Mouse (Mus musculus): ENCODE measurements at regions not wholly inside any gene's neighbourhood (a gene's known extent, or its start where the extent isn't known, plus 50 kb on each side); places are given as distances from the start of the nearest gene placed in this dataset.
A peak's percentile ranks its signal among the peaks of the same experiment; 100 is the strongest.

GRCm38 (mm10) chr5:79826531-79826930 lies 1193.4 kb upstream of the Adgrl3 start:
- Histone ChIP-seq H3K9me3 (ENCODE audit: control insufficient read depth, insufficient read depth, low read depth, low read length) (0 out of 2 replicates have a peak, but pooled peaks cover 8% of the 10 kb centered on the region), H3K4me3 (ENCODE audit: insufficient read depth in 1 of 2, low read depth in 1 of 2, low read length in 2 of 2, poor library complexity in 1 of 2, severe bottlenecking in 1 of 2) (no peak overlapping the region), H3K36me3 (ENCODE audit: control insufficient read depth, insufficient read depth, low read length, poor library complexity, severe bottlenecking) (no peaks in the 10 kb centered on the region), H3K4me1 (ENCODE audit: control insufficient read depth in 2 of 2, insufficient read depth in 2 of 2, low read length in 2 of 2, poor library complexity in 1 of 2) (no peaks in the 10 kb centered on the region; a peak in 1 of 4 replicates), H3K27ac (ENCODE audit: insufficient read depth, low read depth, low read length, poor library complexity, severe bottlenecking) (no peak overlapping the region; the same call in 1 of the 2 replicates), H3K9ac (ENCODE audit: insufficient read depth, low read depth, low read length, poor library complexity, severe bottlenecking) (no peak overlapping the region)
- in situ Hi-C loops (cut with MboI; ENCODE audit: low sequenced_read_pairs in 2 of 2, unreplicated experiment in 2 of 2): no loop called here
- TF ChIP-seq ZC3H11A (IDR thresholded peaks at IDR 0.05; ENCODE audit: borderline replicate concordance, low read depth, low read length) (no peak), CHD2 (IDR thresholded peaks at IDR 0.05; ENCODE audit: low read depth, low read length) (no peak), ZNF384 (IDR thresholded peaks at IDR 0.05; ENCODE audit: low read depth, low read length) (no peak), HCFC1 (IDR thresholded peaks at IDR 0.05; ENCODE audit: borderline replicate concordance, insufficient read depth, low read length) (no peak), MAFK (IDR thresholded peaks at IDR 0.05; ENCODE audit: insufficient read depth, low read depth, low read length) (no peak)
- DNase-seq (ENCODE audit: low read depth, low spot score): peak; percentile 28

- no peak for DNase-seq (ENCODE audit: low read depth, low spot score)
- in situ Hi-C loops (cut with MboI; ENCODE audit: low sequenced_read_pairs in 2 of 2, unreplicated experiment in 2 of 2): no loop called here
- TF ChIP-seq ZNF384 (IDR thresholded peaks at IDR 0.05; ENCODE audit: low read depth, low read length): no peak
- no peak for TF ChIP-seq ZC3H11A (IDR thresholded peaks at IDR 0.05; ENCODE audit: borderline replicate concordance, low read depth, low read length)
- TF ChIP-seq CHD2 (IDR thresholded peaks at IDR 0.05; ENCODE audit: low read depth, low read length): no peak
- TF ChIP-seq MAFK (IDR thresholded peaks at IDR 0.05; ENCODE audit: insufficient read depth, low read depth, low read length): no peak
- Histone ChIP-seq H3K9me3 (ENCODE audit: control insufficient read depth, insufficient read depth, low read depth, low read length) (no peaks in the 10 kb centered on the region), H3K27ac (ENCODE audit: insufficient read depth, low read depth, low read length, poor library complexity, severe bottlenecking) (no peak overlapping the region), H3K4me3 (ENCODE audit: insufficient read depth in 1 of 2, low read depth in 1 of 2, low read length in 2 of 2, poor library complexity in 1 of 2, severe bottlenecking in 1 of 2) (no peak overlapping the region), H3K4me1 (ENCODE audit: control insufficient read depth in 2 of 2, insufficient read depth in 2 of 2, low read length in 2 of 2, poor library complexity in 1 of 2) (no peaks in the 10 kb centered on the region), H3K36me3 (ENCODE audit: control insufficient read depth, insufficient read depth, low read length, poor library complexity, severe bottlenecking) (no peaks in the 10 kb centered on the region), H3K9ac (ENCODE audit: insufficient read depth, low read depth, low read length, poor library complexity, severe bottlenecking) (no peak overlapping the region)
These were observed 1173.5 kb upstream of the Adgrl3 start for GRCm38 (mm10) chr5:79846456-79846855.

GRCm38 (mm10) chr5:79855866-79856265 lies 1164.1 kb upstream of the Adgrl3 start:
- in situ Hi-C loops (cut with MboI; ENCODE audit: low sequenced_read_pairs in 2 of 2, unreplicated experiment in 2 of 2): no loop called here
- Histone ChIP-seq H3K27ac (ENCODE audit: insufficient read depth, low read depth, low read length, poor library complexity, severe bottlenecking) (no peak overlapping the region), H3K4me3 (ENCODE audit: insufficient read depth in 1 of 2, low read depth in 1 of 2, low read length in 2 of 2, poor library complexity in 1 of 2, severe bottlenecking in 1 of 2) (no peak overlapping the region), H3K9me3 (ENCODE audit: control insufficient read depth, insufficient read depth, low read depth, low read length) (no peaks in the 10 kb centered on the region), H3K36me3 (ENCODE audit: control insufficient read depth, insufficient read depth, low read length, poor library complexity, severe bottlenecking) (no peaks in the 10 kb centered on the region), H3K4me1 (ENCODE audit: control insufficient read depth in 2 of 2, insufficient read depth in 2 of 2, low read length in 2 of 2, poor library complexity in 1 of 2) (no peaks in the 10 kb centered on the region), H3K9ac (ENCODE audit: insufficient read depth, low read depth, low read length, poor library complexity, severe bottlenecking) (no peak overlapping the region)
- no peak for DNase-seq (ENCODE audit: low read depth, low spot score)
- no peak for TF ChIP-seq ZNF384 (IDR thresholded peaks at IDR 0.05; ENCODE audit: low read depth, low read length)
- no peak for TF ChIP-seq ZC3H11A (IDR thresholded peaks at IDR 0.05; ENCODE audit: borderline replicate concordance, low read depth, low read length)
- TF ChIP-seq CHD2 (IDR thresholded peaks at IDR 0.05; ENCODE audit: low read depth, low read length): no peak
- TF ChIP-seq MAFK (IDR thresholded peaks at IDR 0.05; ENCODE audit: insufficient read depth, low read depth, low read length): no peak
- TF ChIP-seq HCFC1 (IDR thresholded peaks at IDR 0.05; ENCODE audit: borderline replicate concordance, insufficient read depth, low read length): no peak

GRCm38 (mm10) chr5:79900713-79901112 lies 1119.2 kb upstream of the Adgrl3 start:
- DNase-seq (ENCODE audit: low read depth, low spot score): no peak
- no peak overlapping the region for H3K27ac ChIP-seq (ENCODE audit: insufficient read depth, low read depth, low read length, poor library complexity, severe bottlenecking)
- no peak overlapping the region for H3K4me3 ChIP-seq (ENCODE audit: insufficient read depth in 1 of 2, low read depth in 1 of 2, low read length in 2 of 2, poor library complexity in 1 of 2, severe bottlenecking in 1 of 2)
- no peak overlapping the region for H3K9ac ChIP-seq (ENCODE audit: insufficient read depth, low read depth, low read length, poor library complexity, severe bottlenecking)
- H3K9me3 ChIP-seq (ENCODE audit: control insufficient read depth, insufficient read depth, low read depth, low read length): no peaks in the 10 kb centered on the region
- H3K4me1 ChIP-seq (ENCODE audit: control insufficient read depth in 2 of 2, insufficient read depth in 2 of 2, low read length in 2 of 2, poor library complexity in 1 of 2): no peaks in the 10 kb centered on the region
- in situ Hi-C loops (cut with MboI; ENCODE audit: low sequenced_read_pairs in 2 of 2, unreplicated experiment in 2 of 2): no loop called here
- no peak for TF ChIP-seq ZNF384 (IDR thresholded peaks at IDR 0.05; ENCODE audit: low read depth, low read length)
- no peak for TF ChIP-seq HCFC1 (IDR thresholded peaks at IDR 0.05; ENCODE audit: borderline replicate concordance, insufficient read depth, low read length)
- no peak for TF ChIP-seq MAFK (IDR thresholded peaks at IDR 0.05; ENCODE audit: insufficient read depth, low read depth, low read length)
- TF ChIP-seq ZC3H11A (IDR thresholded peaks at IDR 0.05; ENCODE audit: borderline replicate concordance, low read depth, low read length): no peak
- TF ChIP-seq CHD2 (IDR thresholded peaks at IDR 0.05; ENCODE audit: low read depth, low read length): no peak
- H3K36me3 ChIP-seq (ENCODE audit: control insufficient read depth, insufficient read depth, low read length, poor library complexity, severe bottlenecking): no peaks in the 10 kb centered on the region

GRCm38 (mm10) chr5:79905341-79905740 lies 1114.6 kb upstream of the Adgrl3 start:
- H3K27ac ChIP-seq (ENCODE audit: insufficient read depth, low read depth, low read length, poor library complexity, severe bottlenecking): no peak overlapping the region
- no peaks in the 10 kb centered on the region for H3K4me1 ChIP-seq (ENCODE audit: control insufficient read depth in 2 of 2, insufficient read depth in 2 of 2, low read length in 2 of 2, poor library complexity in 1 of 2)
- H3K9me3 ChIP-seq (ENCODE audit: control insufficient read depth, insufficient read depth, low read depth, low read length): no peaks in the 10 kb centered on the region
- TF ChIP-seq HCFC1 (IDR thresholded peaks at IDR 0.05; ENCODE audit: borderline replicate concordance, insufficient read depth, low read length): no peak
- no peak for TF ChIP-seq CHD2 (IDR thresholded peaks at IDR 0.05; ENCODE audit: low read depth, low read length)
- no peak for TF ChIP-seq ZC3H11A (IDR thresholded peaks at IDR 0.05; ENCODE audit: borderline replicate concordance, low read depth, low read length)
- TF ChIP-seq ZNF384 (IDR thresholded peaks at IDR 0.05; ENCODE audit: low read depth, low read length): no peak
- TF ChIP-seq MAFK (IDR thresholded peaks at IDR 0.05; ENCODE audit: insufficient read depth, low read depth, low read length): no peak
- no peak overlapping the region for H3K4me3 ChIP-seq (ENCODE audit: insufficient read depth in 1 of 2, low read depth in 1 of 2, low read length in 2 of 2, poor library complexity in 1 of 2, severe bottlenecking in 1 of 2)
- in situ Hi-C loops (cut with MboI; ENCODE audit: low sequenced_read_pairs in 2 of 2, unreplicated experiment in 2 of 2): no loop called here
- DNase-seq (ENCODE audit: low read depth, low spot score): no peak
- H3K9ac ChIP-seq (ENCODE audit: insufficient read depth, low read depth, low read length, poor library complexity, severe bottlenecking): no peak overlapping the region
- H3K36me3 ChIP-seq (ENCODE audit: control insufficient read depth, insufficient read depth, low read length, poor library complexity, severe bottlenecking): no peaks in the 10 kb centered on the region

Data from ES-E14 (cell line).